Mouse (Mus musculus) kidney, postnatal 14 days (tissue): ENCODE results near the gene Rptor.

Experiments
- DNase-seq: peaks from one replicate; pipeline ENCODE4 v3.0.0; 2022; ENCODE audit warnings: mixed read lengths

Gene Rptor

GRCm38 (mm10) chr11:119817898-119818297 is 215.2 kb downstream of the Rptor start:
- no peak for DNase-seq

DNA sequence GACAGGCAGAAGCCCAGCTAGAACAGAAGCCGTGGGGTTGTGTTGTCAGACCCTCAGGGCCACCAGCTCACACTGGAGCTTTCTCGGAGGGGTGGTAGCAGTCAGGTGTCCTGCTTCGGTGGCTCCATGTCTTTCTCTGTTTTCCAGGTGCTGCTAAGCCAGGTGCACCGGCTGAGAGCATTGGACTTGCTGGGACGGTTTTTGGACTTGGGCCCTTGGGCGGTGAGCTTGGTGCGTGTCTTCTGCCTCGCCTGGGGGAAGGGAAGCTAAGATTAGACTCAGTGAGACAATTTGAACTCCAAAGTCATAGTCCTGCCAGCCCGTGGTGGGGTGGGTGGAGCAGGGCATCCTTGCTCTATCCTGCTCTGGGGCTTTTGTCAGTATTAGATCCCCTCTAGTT is 218.8 kb downstream of the Rptor start:
- DNase-seq = peak; percentile 27

DNA sequence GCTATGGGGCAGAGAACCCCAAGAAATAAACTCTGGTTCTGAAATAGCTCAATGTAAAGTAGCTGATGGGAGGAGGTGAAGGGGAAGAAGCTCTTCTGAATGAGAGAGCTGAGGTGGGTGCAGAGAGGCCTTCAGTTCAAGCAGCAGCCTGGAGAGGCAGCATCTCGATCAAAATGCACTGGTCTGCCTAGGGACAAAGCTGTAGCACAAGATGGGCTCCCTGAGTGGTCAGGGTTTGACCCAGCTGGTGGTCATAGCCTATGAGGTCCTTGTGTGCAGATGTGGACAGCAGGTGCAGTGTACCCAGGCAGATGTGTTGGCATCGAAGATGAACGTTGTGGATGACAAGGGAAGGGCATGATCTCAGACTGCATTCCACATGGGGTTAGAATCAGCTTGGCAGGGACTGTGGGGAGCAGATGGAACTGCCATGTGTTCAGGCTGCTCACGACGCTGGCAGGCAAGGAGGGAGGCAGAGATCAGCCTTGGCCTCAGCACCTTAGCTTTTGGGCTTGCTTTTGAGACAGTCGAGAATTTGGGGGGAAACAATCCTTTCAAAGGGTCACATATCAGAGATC is 221.5 kb downstream of the Rptor start:
- no peak for DNase-seq

DNA sequence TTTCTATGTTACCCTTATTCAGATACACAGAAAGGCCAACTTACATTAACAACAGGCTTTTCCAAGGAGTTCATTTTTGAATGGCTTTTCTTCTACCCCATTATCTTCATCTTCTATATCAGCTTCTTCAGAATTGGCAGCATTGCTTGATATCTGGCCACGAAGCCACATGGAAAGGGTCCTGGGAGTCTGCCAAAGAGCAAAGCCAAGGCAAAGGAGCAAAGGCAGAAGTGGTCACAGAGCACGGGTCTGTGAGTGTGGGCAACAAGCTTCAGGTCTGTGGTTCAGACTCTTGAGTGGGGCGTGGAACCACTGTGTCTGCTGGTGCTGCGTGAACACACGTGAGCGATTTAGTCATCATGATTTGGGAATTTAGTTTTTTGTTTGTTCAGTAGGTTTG is 223.1 kb downstream of the Rptor start:
- DNase-seq = no peak

GRCm38 (mm10) chr11:119826239-119826638 is 223.5 kb downstream of the Rptor start:
- no peak for DNase-seq

DNA sequence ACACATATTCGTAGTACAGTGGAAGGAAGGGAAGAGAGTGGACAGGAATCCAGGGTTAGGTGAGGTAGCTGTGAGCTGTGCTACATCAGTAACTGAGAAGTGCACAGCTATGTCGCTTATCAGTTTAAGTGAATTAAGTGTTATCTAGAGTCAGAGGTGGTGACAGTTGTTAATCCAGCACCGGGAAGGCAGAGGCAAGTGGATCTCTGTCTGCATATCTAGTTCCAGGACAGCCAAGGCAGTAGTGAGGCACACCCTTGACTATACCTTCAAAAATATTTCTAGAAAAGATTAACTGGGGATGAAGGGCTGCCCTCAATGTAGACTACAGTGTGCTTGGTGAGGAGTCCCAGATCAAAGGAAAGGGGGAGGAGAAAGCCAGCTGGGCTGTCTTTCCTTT is 226.4 kb downstream of the Rptor start:
- DNase-seq = no peak

GRCm38 (mm10) chr11:119831682-119832081 is 229.0 kb downstream of the Rptor start:
- no peak for DNase-seq

DNA sequence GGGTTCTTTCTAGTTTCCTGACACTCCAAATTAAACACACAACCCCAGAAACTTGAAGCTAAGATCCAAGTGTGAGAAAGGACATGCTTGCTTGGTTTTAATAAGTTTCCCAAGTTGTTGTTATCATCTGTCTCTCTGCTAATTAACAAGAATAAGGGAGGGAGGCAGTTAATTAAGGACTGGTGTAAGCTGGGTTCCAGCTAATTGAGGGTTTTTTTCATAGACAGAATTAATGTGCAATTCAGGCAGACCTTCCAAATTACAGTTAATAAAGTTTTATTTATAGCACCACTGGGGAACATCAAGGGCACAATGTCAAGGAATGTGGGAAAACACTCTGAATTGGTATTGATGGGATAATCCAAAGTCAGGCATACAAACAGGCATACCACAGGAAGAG is 230.6 kb downstream of the Rptor start:
- no peak for DNase-seq

GRCm38 (mm10) chr11:119833877-119834804 is 231.4 kb downstream of the Rptor start:
- no peak for DNase-seq

- DNase-seq = no peak
These were observed 233.6 kb downstream of the Rptor start for GRCm38 (mm10) chr11:119836326-119836725.

DNA sequence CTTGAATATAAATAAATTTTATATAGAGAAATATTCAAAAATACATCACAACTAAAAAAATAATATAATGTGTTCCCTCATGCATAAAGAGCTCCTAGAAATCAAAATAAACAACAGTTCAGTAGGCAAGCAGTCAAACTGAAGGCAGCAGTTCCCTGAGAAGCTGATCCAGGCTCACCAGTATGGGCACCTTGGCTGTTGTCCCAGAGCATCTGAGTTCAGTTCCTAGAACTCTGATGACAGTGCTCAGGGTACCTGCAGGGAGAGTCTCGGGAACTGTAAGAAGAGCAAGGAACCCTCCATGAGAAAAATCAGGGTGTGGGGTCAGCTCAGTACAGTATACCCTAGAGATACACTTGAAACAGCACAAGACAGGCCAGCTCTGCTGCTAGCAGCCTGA is 235.1 kb downstream of the Rptor start:
- DNase-seq = no peak

DNA sequence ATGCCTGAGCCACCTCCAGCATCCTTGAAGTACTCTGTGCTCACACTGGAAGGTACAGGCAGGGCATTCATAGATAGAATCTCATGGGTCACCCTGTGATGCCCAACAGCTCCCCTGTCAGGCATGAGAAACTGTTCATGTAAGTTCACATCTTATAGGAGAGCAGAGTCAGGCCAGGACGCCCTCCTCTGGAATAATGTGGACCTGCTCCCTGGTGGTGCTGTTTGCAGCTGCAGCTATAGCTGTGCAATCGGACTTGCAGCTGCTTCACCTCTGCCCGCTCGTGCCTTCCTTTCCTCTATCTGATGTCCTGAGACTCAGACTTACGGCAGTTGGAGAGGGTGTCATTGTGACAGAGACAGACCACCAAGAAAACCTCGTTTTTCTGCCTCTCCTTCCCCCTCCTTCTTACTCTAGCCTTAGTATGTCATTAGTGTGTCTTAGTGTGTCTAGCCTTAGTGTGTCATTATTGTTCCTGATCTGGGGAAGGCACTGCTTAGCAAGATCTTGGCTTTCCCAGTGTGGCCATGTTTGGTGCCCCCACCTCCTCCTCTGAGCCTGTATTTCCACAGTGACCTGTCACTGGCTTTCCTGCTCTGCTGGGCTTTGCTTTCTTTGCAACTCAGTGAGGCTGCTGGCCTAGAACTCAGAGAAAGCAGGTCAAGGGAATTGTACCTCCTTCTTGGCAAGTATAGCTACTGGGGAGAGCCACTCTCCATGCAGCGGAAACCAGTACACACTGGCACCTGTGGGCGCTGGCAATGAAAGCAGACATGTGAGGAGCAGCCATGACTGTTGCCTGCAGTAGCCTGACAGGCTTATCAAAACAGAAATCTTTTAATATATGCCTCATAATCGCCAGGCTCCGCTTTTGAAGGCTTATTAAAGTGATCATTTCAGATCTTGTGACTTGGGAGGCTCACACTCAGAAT is 237.0 kb downstream of the Rptor start:
- no peak for DNase-seq

DNA sequence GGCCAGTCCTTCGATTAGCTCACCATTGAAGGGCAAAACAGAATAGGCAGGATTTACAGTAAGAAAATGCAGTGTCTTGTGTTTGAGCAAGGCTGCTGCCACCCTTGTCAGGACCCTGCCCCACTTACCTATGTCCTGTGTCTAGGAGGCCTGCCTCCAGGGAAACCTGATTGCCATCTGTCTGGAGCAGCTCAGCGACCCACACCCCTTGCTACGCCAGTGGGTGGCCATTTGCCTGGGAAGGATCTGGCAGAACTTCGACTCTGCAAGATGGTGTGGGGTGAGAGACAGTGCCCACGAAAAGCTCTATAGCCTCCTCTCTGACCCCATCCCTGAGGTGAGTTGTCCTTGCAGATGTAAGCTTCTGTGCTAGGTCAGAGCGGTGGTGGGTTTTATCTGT is 243.9 kb downstream of the Rptor start:
- DNase-seq = no peak

DNA sequence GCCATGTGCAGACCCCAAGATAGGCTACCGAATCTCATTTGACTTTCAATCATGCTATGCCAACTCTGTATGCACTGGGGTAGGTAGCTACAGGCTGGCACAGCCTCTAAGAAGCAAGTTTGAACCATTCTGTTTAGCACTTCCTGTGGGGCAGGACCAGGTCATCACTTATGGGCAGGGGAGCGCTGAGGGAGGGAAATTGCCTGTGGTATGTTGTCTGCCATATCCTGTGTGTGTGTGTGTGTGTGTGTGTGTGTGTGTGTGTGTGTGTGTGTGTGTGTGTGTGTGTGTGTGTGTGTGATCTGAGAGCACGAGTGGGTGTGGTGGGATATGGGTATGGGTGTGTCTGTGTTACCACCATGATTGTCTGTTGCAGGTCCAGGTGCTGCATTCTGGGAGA is 244.4 kb downstream of the Rptor start:
- DNase-seq = no peak

DNA sequence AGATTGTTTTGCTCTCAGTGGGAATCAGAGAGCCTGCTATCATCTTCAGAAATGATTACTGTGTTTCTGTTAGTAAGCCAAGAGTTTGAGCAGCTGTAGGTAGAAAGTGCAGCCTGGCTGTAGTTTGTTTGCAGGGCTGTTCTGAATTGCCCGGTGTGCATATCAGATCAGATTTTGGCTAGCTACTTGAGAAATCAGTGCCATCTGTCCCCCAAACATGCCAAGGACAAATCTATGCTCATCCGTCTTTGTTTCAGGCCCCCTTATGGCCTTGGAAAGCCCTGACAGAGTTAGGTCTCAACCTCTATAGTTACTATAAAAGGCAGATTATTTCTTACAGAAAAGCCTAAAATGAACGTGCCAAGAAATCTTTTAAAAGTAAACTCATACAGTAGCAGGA is 244.9 kb downstream of the Rptor start:
- DNase-seq = no peak

DNA sequence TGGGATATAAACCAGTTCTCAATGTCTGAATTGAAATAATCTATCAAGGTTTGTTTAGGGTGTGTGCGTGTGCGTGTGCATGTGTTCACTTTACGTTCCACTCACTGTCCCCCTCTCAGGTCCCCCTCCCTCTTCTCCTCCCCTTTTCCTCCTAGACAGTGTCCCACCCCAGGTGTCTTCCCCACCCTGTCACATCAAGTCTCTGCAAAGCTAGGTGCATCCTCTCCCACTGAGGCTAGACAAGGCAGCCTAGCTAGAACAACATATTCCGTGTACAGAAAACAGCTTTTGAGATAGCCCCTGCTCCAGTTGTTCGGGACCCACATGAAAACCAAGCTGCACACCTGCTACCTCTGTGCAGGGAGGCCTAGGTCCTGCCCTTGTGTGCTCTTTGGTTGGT is 245.5 kb downstream of the Rptor start:
- no peak for DNase-seq

- no peak for DNase-seq
These were observed 253.3 kb downstream of the Rptor start for GRCm38 (mm10) chr11:119855999-119856398.

GRCm38 (mm10) chr11:119862523-119863299 is 260.0 kb downstream of the Rptor start:
- no peak for DNase-seq

DNA sequence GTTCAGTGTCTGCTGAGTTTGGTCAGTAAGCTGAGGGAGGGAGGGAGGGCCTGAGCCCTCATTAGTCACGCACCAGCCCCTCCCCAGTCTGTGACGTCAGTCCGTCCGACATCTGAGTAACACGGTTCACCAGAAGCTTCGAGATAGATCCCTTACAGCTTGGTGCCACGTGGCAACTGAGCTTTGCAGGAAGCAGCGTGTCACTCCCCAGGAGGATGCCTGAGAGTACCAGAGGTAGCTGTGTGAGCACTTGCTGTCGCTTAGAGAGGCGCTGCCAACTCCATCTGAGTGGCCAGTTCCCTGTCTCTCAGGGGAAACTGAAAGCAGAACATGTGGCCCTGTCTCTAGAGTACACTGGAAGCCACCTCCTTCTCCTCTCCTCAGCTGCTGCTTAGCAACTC is 260.7 kb downstream of the Rptor start:
- DNase-seq = no peak

- no peak for DNase-seq
These were observed 264.1 kb downstream of the Rptor start for GRCm38 (mm10) chr11:119866837-119867236.

- no peak for DNase-seq
These were observed 265.4 kb downstream of the Rptor start for GRCm38 (mm10) chr11:119868138-119868537.

- no peak for DNase-seq
These were observed 265.9 kb downstream of the Rptor start for GRCm38 (mm10) chr11:119868556-119868955.

DNA sequence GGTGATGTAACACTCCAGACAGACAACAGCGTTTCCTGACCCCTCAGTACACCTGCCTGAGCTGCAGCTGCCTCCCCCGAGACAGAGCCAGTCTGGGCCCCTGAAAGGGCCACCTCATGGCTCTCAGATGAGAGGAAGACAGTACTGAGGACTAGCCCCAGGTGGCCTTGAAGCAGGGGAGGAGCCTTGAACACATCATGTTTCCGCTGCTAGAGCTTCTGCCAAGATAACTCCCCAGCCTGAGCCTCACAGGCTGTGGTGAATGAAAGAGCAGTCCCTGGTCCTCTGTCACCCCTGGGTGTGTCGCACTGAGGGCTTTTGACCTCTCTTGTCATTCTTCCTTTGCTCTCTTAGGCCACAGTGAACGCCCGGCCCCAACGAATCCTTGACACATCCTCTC is 268.4 kb downstream of the Rptor start:
- DNase-seq = no peak
